Mouse (Mus musculus) urinary bladder, postnatal 4 days (tissue): ENCODE data around the gene Adgb.
A peak's percentile ranks its signal among the peaks of the same experiment; 100 is the strongest.
"Not testable (repeated sequence)": the region's sequence is repeated elsewhere in the genome, so short reads cannot be mapped to it uniquely, and the experiment has no call there.

Source experiments
- DNase-seq, 2 experiments: peaks; one replicate each; pipeline ENCODE4 v3.0.0; 2021 to 2022; ENCODE audit warnings: low spot score in 2 of 2

The Adgb gene

DNA sequence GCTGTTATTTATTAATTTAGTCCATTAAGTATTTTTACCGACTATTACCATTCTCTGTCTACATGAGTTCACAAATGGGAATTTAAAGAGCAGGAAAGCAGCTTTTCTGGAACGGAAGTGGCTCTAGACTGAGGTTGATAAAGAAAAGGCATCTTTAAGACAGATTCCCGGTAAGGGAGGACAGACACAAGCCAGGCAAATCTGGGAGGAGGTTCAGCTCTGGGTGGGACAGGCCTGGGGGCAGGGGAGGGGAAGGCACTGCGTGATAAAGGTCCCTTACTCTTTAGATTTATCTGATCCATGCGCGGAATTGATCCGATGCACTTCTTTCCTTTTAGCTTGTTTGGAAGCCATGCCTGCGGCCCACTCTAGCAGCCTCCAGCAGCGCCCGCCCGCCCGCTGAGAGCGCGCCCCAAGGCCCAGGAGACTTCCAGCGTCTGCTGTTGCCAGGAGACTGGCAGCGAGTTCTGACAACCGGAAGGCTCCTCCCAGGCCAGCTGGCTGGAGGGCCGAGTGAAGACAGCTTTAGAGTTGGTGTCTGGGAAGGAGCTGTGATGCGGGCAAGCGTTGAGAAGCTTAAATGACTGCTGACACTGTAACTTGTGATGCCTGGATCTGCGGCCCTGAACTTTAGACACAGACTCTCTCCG, at the start of gene Adgb:
TSS of gene Adgb (minus strand) at position 366 of the 650 bp plus-strand sequence.
- peak; percentile 60 to 64 for DNase-seq

DNA sequence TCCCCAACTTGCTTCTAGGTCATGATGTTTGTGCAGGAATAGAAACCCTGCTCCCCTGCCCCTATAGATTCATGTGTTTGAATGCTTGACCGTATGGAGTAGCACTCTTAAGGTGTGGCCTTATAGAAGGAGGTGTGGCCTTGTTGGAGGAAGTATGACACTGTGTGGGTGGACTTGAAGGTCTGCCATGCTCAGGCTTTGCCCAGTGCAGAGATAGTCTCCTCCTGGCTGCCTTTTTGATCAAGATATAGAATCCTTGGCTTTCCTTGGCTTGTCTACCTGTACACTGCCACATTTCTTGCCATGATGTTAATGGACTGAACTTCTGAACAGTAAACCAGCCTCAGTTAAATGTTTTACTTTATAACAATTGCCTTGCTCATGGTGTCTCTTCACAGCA, 8.0 kb upstream of the Adgb start:
- DNase-seq, result no peak

DNA sequence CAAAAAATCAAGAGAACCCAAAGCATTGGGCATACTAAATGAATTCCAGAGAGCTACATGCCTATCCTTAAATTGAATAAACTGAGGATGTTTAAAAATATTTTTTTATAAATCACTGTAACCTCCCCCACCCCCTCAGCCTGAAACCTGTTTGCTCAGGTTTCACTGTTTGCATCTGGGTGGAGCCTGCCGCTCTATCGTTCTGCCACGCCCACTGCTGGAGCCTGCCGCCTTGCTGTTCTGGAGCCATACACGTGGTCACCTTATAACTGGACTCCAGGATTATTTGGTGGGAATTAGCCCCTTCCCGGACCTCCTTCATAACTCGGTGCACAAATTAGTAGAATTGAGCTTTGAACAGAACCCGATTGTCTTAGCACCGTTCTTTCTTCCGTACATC, 5.3 kb upstream of the Adgb start:
- not testable (repeated sequence) for DNase-seq

DNA sequence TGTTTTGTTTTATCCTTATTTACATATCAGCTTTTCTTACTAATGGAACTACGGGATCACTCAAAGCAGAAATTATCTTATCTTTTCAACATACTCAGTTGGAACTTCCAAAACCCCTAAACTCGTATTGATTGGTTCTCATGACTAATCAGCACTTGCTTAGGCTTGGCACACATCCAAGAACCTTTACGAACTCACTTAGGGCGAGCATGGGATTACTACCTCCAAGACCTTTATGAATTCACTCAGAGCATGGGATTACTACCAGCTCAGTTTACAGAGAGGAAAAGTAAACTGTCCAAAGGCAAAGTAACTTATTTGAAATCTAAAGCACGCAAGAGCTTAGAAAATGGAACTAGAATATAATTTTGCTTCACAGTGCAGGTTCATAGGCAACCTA, 4.8 kb upstream of the Adgb start:
- DNase-seq, result no peak

DNA sequence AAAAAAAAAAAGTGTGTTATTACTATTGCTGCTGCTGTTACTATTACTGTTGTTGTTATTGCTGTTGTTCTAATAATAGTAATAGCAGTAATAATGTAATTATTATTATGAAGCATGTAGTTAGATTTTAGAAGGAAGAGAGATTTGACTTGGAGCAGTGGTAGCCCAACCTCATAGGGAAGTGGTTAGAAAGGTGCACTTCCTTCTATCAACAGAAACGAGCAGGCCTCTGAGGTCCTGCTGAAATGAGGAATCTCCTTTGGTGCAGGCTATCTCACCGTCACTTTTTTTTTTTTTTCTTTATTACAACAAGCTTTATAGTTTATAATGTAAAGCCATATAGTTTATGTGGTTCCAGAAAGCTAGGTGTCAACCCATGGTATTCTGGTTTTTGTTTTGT, 4.4 kb upstream of the Adgb start:
- DNase-seq, result no peak

DNA sequence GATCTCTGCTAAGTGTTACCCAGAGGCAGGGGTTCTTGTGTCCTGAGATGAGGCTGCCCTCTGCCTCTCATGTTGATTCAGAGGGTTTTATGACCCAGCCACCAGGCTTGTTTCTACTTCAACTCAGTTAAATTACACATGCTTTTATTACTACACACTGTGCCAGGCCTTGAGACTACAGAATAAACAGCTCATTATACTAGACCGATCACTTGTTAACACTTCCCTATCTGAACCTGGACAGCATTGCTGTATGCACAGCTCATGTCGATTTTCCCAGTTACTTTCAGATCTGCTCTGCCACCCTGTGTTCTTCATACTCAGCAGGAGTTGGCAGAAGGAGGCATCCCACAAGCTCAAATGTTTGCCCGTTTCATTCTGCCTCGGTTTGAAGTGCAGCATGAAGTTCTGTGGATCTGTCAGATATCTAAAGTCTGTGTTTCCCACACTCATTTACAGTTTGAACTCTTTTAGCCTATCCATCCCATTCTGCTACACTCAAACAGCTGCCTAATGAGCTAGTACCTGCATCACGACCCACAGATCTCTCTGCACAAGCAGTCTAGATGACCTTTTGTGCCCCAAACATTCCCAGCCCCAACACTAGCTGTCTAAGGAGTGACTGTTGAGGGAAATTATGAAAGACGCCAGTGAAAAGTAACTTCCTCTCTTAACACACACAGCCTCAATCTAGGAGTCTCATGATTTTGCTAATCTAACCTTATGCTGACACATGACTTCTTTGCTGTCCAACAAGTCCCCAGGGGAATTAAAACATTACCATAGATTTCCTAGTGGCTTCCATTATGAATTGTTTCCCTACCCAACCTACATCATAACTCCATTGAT, 3.2 kb downstream of the Adgb start:
- DNase-seq, result no peak

DNA sequence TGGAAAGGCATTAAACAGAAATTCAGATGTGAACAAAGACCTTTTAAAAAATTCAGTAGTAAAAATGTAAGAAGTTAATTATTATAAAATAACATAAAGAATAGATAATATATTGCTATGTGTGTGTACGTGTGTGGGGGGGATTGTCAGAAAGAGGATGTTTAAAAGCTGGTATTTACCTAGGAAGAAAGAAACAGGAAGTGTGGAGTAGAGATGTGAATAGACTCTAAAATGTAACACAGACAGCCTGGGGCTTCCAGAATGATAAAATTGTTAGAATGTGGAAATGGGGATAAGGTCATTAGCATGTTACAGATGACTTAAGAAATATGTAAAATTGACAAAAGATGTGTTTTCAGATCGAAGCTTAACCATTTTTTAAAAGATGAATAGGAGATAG, 12.0 kb downstream of the Adgb start:
- DNase-seq, result no peak

DNA sequence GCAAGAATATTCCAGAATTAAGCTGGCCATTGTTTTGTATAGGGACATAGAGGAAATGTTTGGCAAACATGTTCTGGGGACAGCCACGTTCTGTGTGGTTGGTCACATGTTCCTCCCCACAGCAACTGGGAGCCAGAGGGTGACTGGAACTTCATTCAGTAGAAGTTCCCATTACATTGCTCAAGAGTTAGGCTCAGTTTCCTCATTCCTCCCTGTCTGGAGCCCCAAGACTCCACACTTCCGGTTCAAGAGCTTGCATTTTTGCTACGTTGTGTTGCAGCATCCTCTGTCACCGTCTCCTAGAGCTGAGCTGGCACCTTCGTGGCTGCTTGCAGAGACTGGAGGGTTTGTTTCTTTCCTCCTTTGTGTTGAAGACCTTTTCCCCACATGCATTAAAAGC, 15.1 kb downstream of the Adgb start:
- no peak for DNase-seq

DNA sequence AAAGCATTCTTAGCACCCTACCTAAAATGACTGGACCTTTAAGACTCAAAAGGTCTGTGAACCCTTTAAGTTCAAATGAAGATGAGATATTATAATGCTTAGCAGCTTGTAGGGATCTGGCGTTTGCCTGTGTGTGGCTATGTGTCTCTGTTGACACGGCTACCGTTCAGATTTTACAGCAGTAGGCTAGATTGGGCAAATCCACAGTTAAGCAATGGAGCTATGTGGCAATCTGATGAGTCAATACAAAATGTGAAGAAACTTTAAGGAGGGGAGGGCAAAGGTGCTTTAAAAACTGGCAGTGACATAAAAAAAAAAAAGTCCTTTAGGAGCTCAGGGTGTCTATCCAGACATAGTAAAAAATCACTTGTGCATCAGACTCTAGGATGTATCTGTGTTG, 23.1 kb downstream of the Adgb start:
- no peak for DNase-seq

GRCm38 (mm10) chr10:10444841-10445466, 27.2 kb downstream of the Adgb start:
- DNase-seq, result no peak

DNA sequence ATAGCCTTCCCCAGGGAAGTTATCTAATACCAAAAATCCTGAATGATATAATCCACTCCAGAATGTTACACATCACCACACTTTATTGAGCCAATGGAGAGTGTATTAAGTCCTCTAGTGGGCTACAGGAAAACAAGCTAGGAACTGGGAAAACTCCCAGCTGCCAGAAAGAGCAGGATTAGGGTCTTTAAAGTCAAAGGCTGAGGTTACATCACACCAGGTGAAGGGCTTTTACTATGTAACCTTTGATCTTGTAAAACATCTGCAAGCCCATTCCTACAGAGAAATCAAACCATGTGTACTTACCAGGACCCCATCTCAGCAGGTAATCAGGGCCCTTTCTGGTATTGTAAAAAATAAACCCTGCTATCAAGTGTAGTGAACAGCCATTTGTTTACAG, 28.6 kb downstream of the Adgb start:
- no peak for DNase-seq

DNA sequence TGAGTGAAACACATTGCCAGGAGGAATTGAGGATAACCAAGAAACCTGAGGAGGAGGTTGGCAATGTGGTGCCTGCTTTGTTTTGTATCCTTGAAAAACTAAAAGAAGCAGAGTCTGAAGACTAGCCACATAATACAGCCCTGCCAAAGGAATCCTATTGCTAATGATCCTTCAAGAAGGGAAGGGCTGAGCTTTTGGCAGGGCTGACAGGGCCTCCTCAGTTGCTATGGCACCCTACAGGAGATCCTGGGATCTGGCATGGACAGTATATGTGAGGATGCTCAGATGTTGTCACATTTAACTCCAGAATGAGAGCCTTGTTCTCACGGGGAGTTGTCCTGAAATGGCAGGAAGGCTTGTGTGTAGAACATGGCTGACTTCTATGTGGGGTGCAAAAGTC, 37.1 kb downstream of the Adgb start:
- DNase-seq, result no peak

DNA sequence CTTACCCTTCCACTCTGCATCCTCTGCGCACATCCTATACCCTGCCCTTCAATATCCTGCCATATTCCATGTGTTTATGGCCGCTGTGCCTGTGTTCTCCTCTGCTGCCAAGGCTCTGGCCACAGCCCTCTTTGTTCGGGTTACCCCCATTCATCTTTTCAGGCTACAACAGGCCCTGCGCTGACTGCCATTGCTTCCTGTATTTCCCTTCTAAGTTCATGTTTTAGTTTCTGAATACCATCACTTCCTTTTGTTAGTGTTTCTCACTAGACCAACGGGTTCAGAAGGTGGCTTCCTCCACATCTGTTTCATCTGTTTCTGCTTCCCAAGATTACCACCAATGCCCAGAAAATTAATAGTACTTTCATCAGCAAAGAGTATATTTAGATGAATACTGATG, 42.5 kb downstream of the Adgb start:
- no peak for DNase-seq

DNA sequence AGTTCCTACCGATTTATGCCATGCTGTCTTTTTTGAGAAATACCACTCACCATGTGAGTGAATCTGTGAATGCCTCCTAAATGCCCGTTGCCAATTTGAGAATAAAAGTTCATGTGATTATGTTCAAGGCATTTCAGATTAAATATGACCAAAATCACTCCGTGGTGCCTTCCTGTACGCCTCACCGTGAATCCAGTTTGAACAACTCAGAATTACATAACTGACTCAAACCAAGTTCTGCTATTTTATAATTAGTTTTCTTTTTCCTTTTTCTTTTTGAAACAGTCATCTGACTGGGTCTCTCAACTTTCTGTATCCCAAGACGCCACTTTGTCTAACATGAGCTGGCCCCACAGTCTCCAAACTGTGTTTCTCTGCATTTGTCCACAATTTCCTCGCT, 43.1 kb downstream of the Adgb start:
- no peak for DNase-seq

- DNase-seq, result no peak
Observed at GRCm38 (mm10) chr10:10424383-10424782, 47.7 kb downstream of the Adgb start.

DNA sequence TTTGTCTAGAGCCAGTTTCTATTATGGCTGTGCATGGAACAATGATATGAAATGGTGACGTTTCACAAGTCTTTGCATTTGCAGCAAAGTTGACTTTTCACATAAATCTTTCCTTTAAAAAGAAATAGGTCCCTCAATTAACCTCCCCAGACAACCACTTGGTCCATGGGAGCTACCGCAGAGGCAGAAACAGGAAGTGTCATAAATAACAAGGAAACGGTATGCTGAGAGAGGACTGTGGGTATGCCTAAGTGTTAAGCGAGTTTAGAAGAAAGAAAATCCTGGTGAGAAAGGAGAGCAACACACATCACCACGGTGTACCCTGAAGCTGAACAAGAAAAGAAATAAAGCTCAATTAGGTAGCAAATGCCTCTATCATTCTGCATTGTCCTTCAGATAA, 61.1 kb downstream of the Adgb start:
- DNase-seq, result no peak

GRCm38 (mm10) chr10:10408166-10408565, 64.0 kb downstream of the Adgb start:
- DNase-seq, result no peak

DNA sequence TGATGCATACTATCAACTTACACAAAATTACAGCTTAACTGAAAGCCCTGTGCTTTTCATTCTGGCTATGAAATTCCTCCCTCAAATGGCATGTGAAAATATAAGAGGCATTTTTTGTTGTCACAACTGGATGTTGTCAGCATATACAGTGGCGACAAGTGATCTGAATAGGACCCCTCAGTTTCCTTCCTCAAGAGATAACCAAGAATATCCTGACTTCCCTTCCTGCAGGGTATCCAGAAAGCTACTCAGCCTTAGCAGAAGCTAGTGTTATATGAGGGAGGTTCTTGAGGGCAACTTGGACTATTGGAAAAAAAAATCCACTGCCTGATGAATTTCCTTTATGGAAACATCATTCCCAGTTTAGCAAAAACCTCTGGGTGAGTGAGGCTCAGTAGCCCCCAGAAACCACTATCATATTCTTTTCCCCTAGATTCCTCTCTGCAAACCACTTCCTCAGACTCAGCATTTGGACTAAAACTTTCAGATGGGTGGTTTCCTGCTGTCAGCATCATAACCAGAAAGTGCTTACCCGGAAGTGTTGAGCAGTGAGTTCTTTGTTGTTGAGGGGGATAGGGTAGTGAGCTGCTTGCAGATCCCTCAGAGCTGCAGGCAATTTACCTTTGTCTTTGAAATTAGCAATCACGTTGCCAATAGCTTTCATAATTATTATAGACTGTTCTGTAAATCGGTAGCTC, 76.2 kb downstream of the Adgb start:
- no peak for DNase-seq

GRCm38 (mm10) chr10:10374629-10375028, 97.5 kb downstream of the Adgb start:
- DNase-seq, result no peak

GRCm38 (mm10) chr10:10364025-10364424, 108.1 kb downstream of the Adgb start:
- DNase-seq, result no peak

DNA sequence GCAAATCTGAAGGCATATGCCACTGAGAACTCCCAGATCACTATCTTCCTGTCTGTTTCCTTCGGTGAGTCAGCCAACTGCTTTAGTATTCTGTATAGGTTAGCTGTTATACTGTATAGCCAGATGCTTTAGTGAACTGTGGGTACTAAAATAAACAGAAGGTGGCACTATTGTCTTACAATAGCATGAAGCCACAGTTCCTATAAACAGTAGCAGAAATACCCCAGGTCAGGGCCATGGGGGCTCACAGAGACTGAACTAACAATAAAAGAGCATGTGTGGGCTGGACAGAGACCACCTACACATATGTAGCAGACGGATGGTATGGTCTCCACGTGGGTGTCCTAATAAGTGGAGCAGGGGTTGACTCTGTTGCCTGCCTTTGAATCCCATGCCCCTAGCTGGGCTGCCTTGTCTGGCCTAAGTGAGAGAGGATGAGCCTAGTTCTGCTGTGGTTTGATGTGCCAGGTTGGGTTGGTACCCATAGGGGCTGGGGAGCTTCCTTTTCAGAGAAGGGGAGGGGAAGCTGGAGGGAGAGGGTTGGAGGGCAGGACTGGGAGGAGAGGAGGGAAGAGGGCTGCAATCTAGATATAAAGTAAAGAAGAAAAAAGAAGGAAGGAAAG, 116.4 kb downstream of the Adgb start:
- DNase-seq, result no peak

DNA sequence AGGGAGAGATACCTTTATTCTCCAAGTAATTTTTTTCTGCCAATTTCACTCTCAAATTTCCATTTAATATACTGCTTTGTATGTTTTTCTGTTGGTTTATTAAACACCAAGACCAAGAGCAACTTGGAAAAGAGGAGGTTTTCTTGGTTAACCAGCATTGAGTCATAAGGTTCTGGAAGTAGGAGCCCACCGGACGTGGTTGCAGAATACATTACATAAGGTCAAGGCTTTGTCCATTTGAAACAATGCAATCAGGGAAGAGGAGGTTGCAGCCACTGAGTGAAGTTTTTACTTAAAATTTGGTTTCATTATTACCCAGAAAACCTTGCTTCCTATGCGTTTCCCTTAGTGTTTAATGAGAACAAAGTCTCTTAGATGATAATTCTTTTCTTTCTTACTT, 119.9 kb downstream of the Adgb start:
- DNase-seq, result no peak
